Mouse (Mus musculus) testis, adult 2 months (tissue): Measurements from ENCODE around the gene Xpo6.

Experiments
- CTCF ChIP-seq: fragments of 200-500 bp; IDR thresholded peaks from 2 replicates; pipeline ENCODE4 v1.5.1; 2012; ENCODE audit warnings: low read depth, mild to moderate bottlenecking, inconsistent platforms, low read length, moderate library complexity; ENCODE audit not compliant: control insufficient read depth, insufficient read depth, insufficient replicate concordance
- POLR2A ChIP-seq: fragments of 200-500 bp; IDR thresholded peaks from 2 replicates; pipeline ENCODE4 v1.6.1; 2012; ENCODE audit warnings: low read depth, mild to moderate bottlenecking, inconsistent platforms, low read length, moderate library complexity; ENCODE audit not compliant: control insufficient read depth

GRCm38 (mm10) chr7:126200178-126200996, at the start of gene Xpo6:
- TF ChIP-seq CTCF: 0 out of 2 replicates have a peak, but pooled peaks have one; percentile 2
- TF ChIP-seq POLR2A: peak; percentile 83
